Mouse (Mus musculus) E14TG2a.4 (cell line): ENCODE data around the gene Kctd17.

Experiments used
- CTCF ChIP-seq: conservative IDR thresholded peaks from 2 replicates; pipeline ENCODE4 v1.5.1; 2014; ENCODE audit warnings: low read length
- NANOG ChIP-seq: IDR thresholded peaks from 2 replicates; pipeline ENCODE4 v1.6.1; 2014; ENCODE audit warnings: borderline replicate concordance, low read length, mixed read lengths
- POU5F1 ChIP-seq: IDR thresholded peaks from 2 replicates; pipeline ENCODE4 v1.6.1; 2014; ENCODE audit warnings: low read length, borderline replicate concordance

GRCm38 (mm10) chr15:78482518-78482917, 54.2 kb downstream of the Kctd17 start:
- no peak for TF ChIP-seq CTCF
- TF ChIP-seq POU5F1: no peak
- no peak for TF ChIP-seq NANOG
